Mouse (Mus musculus): ENCODE measurements at regions not wholly inside any gene's neighbourhood (a gene's known extent, or its start where the extent isn't known, plus 50 kb on each side); places are given as distances from the start of the nearest gene placed in this dataset.

- Histone ChIP-seq H3K36me3 (replicated peaks; ENCODE audit: control insufficient read depth, insufficient read depth, low read length) (no peaks in the 10 kb centered on the region), H3K9ac (replicated peaks; ENCODE audit: low read depth, low read length) (no peak overlapping the region), H3K27me3 (ENCODE audit: control insufficient read depth, insufficient read depth, low read length) (no peaks in the 10 kb centered on the region), H3K4me2 (ENCODE audit: low read depth, low read length) (no peak overlapping the region), H3K4me3 (ENCODE audit: low read depth, low read length) (no peak overlapping the region), H3K27ac (ENCODE audit: low read depth) (no peak overlapping the region), H3K9me3 (replicated peaks; ENCODE audit: control insufficient read depth, low read length) (no peaks in the 10 kb centered on the region), H3K4me1 (ENCODE audit: control insufficient read depth, insufficient read depth) (no peaks in the 10 kb centered on the region)
- ATAC-seq (ENCODE audit: insufficient read depth, low read depth) = no peak
- DNase-seq (ENCODE audit: low spot score) = no peak
- TF ChIP-seq CTCF (IDR thresholded peaks at IDR 0.05; ENCODE audit: low read depth) (no peak), EP300 (IDR thresholded peaks at IDR 0.05; ENCODE audit: low read depth) (no peak)
- 20% methylated on average over 2 of the region's 2 CpGs for WGBS
Measured at GRCm38 (mm10) chr15:50449604-50450003, 3435.1 kb upstream of the Gm7489 start.

- no peaks in the 10 kb centered on the region for H3K27me3 ChIP-seq (ENCODE audit: control insufficient read depth, insufficient read depth, low read length)
- H3K36me3 ChIP-seq (replicated peaks; ENCODE audit: control insufficient read depth, insufficient read depth, low read length) = no peaks in the 10 kb centered on the region
- no peak for DNase-seq (ENCODE audit: low spot score)
- H3K4me3 ChIP-seq (ENCODE audit: low read depth, low read length) = no peak overlapping the region
- no peak overlapping the region for H3K27ac ChIP-seq (ENCODE audit: low read depth)
- H3K4me2 ChIP-seq (ENCODE audit: low read depth, low read length) = no peak overlapping the region
- no peak for TF ChIP-seq EP300 (IDR thresholded peaks at IDR 0.05; ENCODE audit: low read depth)
- TF ChIP-seq CTCF (IDR thresholded peaks at IDR 0.05; ENCODE audit: low read depth) = no peak
- H3K9ac ChIP-seq (replicated peaks; ENCODE audit: low read depth, low read length) = no peak overlapping the region
- no peaks in the 10 kb centered on the region for H3K9me3 ChIP-seq (replicated peaks; ENCODE audit: control insufficient read depth, low read length)
- ATAC-seq (ENCODE audit: insufficient read depth, low read depth) = no peak
- H3K4me1 ChIP-seq (ENCODE audit: control insufficient read depth, insufficient read depth) = no peaks in the 10 kb centered on the region
Measured at GRCm38 (mm10) chr15:50472626-50473025, 3412.1 kb upstream of the Gm7489 start.

- TF ChIP-seq EP300 (IDR thresholded peaks at IDR 0.05; ENCODE audit: low read depth) (no peak), CTCF (IDR thresholded peaks at IDR 0.05; ENCODE audit: low read depth) (no peak)
- Histone ChIP-seq H3K4me2 (ENCODE audit: low read depth, low read length) (no peak overlapping the region), H3K9ac (replicated peaks; ENCODE audit: low read depth, low read length) (no peak overlapping the region), H3K4me3 (ENCODE audit: low read depth, low read length) (no peak overlapping the region), H3K9me3 (replicated peaks; ENCODE audit: control insufficient read depth, low read length) (no peaks in the 10 kb centered on the region), H3K27me3 (ENCODE audit: control insufficient read depth, insufficient read depth, low read length) (peaks cover 25% of the 10 kb centered on the region), H3K4me1 (ENCODE audit: control insufficient read depth, insufficient read depth) (no peaks in the 10 kb centered on the region), H3K27ac (ENCODE audit: low read depth) (no peak overlapping the region), H3K36me3 (replicated peaks; ENCODE audit: control insufficient read depth, insufficient read depth, low read length) (no peaks in the 10 kb centered on the region)
- 51% methylated on average over 2 of the region's 2 CpGs for WGBS
- no peak for DNase-seq (ENCODE audit: low spot score)
- ATAC-seq (ENCODE audit: insufficient read depth, low read depth) = no peak
Measured at GRCm38 (mm10) chr15:50498716-50499115, 3386.0 kb upstream of the Gm7489 start.

- Histone ChIP-seq H3K4me2 (ENCODE audit: low read depth, low read length) (no peak overlapping the region; the same call in 1 of the 2 replicates), H3K4me3 (ENCODE audit: low read depth, low read length) (no peak overlapping the region), H3K27me3 (ENCODE audit: control insufficient read depth, insufficient read depth, low read length) (peaks cover 32% of the 10 kb centered on the region), H3K27ac (ENCODE audit: low read depth) (no peak overlapping the region), H3K4me1 (ENCODE audit: control insufficient read depth, insufficient read depth) (peaks cover 9% of the 10 kb centered on the region; the same call in 1 of the 2 replicates), H3K9me3 (replicated peaks; ENCODE audit: control insufficient read depth, low read length) (no peaks in the 10 kb centered on the region), H3K9ac (replicated peaks; ENCODE audit: low read depth, low read length) (no peak overlapping the region), H3K36me3 (replicated peaks; ENCODE audit: control insufficient read depth, insufficient read depth, low read length) (no peaks in the 10 kb centered on the region)
- WGBS = 15% methylated on average over 3 of the region's 3 CpGs
- DNase-seq (ENCODE audit: low spot score) (no peak), ATAC-seq (ENCODE audit: insufficient read depth, low read depth) (peak; percentile 36; the same call in 1 of the 2 replicates)
- TF ChIP-seq EP300 (IDR thresholded peaks at IDR 0.05; ENCODE audit: low read depth) (no peak; the same call in 1 of the 2 replicates), CTCF (IDR thresholded peaks at IDR 0.05; ENCODE audit: low read depth) (no peak)
Measured at GRCm38 (mm10) chr15:50507999-50508624, 3376.6 kb upstream of the Gm7489 start.

GRCm38 (mm10) chr15:50513036-50513435 is 3371.7 kb upstream of the Gm7489 start:
- Histone ChIP-seq H3K27me3 (ENCODE audit: control insufficient read depth, insufficient read depth, low read length) (peaks cover 26% of the 10 kb centered on the region), H3K36me3 (replicated peaks; ENCODE audit: control insufficient read depth, insufficient read depth, low read length) (no peaks in the 10 kb centered on the region), H3K4me2 (ENCODE audit: low read depth, low read length) (no peak overlapping the region), H3K9me3 (replicated peaks; ENCODE audit: control insufficient read depth, low read length) (no peaks in the 10 kb centered on the region), H3K9ac (replicated peaks; ENCODE audit: low read depth, low read length) (no peak overlapping the region), H3K4me3 (ENCODE audit: low read depth, low read length) (no peak overlapping the region), H3K27ac (ENCODE audit: low read depth) (no peak overlapping the region), H3K4me1 (ENCODE audit: control insufficient read depth, insufficient read depth) (peaks cover 5% of the 10 kb centered on the region; the same call in 1 of the 2 replicates)
- no peak for TF ChIP-seq CTCF (IDR thresholded peaks at IDR 0.05; ENCODE audit: low read depth)
- no peak for TF ChIP-seq EP300 (IDR thresholded peaks at IDR 0.05; ENCODE audit: low read depth)
- WGBS = 76% methylated on average over 5 of the region's 5 CpGs
- no peak for DNase-seq (ENCODE audit: low spot score)
- no peak for ATAC-seq (ENCODE audit: insufficient read depth, low read depth)

GRCm38 (mm10) chr15:50524841-50525240 is 3359.9 kb upstream of the Gm7489 start:
- H3K4me2 ChIP-seq (ENCODE audit: low read depth, low read length) = no peak overlapping the region
- H3K4me1 ChIP-seq (ENCODE audit: control insufficient read depth, insufficient read depth) = no peaks in the 10 kb centered on the region
- no peaks in the 10 kb centered on the region for H3K36me3 ChIP-seq (replicated peaks; ENCODE audit: control insufficient read depth, insufficient read depth, low read length)
- ATAC-seq (ENCODE audit: insufficient read depth, low read depth) = no peak
- H3K27ac ChIP-seq (ENCODE audit: low read depth) = no peak overlapping the region
- no peak overlapping the region for H3K9ac ChIP-seq (replicated peaks; ENCODE audit: low read depth, low read length)
- WGBS = 56% methylated on average over 2 of the region's 2 CpGs
- TF ChIP-seq EP300 (IDR thresholded peaks at IDR 0.05; ENCODE audit: low read depth) (no peak), CTCF (IDR thresholded peaks at IDR 0.05; ENCODE audit: low read depth) (no peak)
- 0 out of 2 replicates have a peak, but pooled peaks cover 2% of the 10 kb centered on the region for H3K27me3 ChIP-seq (ENCODE audit: control insufficient read depth, insufficient read depth, low read length)
- H3K4me3 ChIP-seq (ENCODE audit: low read depth, low read length) = no peak overlapping the region
- no peaks in the 10 kb centered on the region for H3K9me3 ChIP-seq (replicated peaks; ENCODE audit: control insufficient read depth, low read length)
- no peak for DNase-seq (ENCODE audit: low spot score)

Measured in heart, postnatal 0 days (tissue).